Mouse (Mus musculus) E14TG2a.4 (cell line): Measurements from ENCODE around the gene Pdgfd.
"Not testable (repeated sequence)": the region's sequence is repeated elsewhere in the genome, so short reads cannot be mapped to it uniquely, and the experiment has no call there.

ENCODE experiments used
- H3K27me3 ChIP-seq: 2 replicates; pipeline ENCODE4 v1.6.1; 2014; ENCODE audit warnings: low read length, control low read depth; ENCODE audit not compliant: insufficient read depth
- H3K36me3 ChIP-seq: 2 replicates; pipeline ENCODE4 v1.6.1; 2014; ENCODE audit warnings: low read length, control low read depth; ENCODE audit not compliant: insufficient read depth
- H3K4me1 ChIP-seq: replicated peaks from 2 replicates; pipeline ENCODE4 v1.6.1; 2014; ENCODE audit warnings: low read depth, low read length, control low read depth
- H3K4me3 ChIP-seq: replicated peaks from 2 replicates; pipeline ENCODE4 v1.5.1; 2014; ENCODE audit warnings: mild to moderate bottlenecking, low read length
- H3K9me3 ChIP-seq: 2 replicates; pipeline ENCODE4 v1.6.1; 2014; ENCODE audit warnings: low read length, control low read depth
- CTCF ChIP-seq: conservative IDR thresholded peaks from 2 replicates; pipeline ENCODE4 v1.5.1; 2014; ENCODE audit warnings: low read length
- NANOG ChIP-seq: IDR thresholded peaks from 2 replicates; pipeline ENCODE4 v1.6.1; 2014; ENCODE audit warnings: borderline replicate concordance, low read length, mixed read lengths
- POU5F1 ChIP-seq: IDR thresholded peaks from 2 replicates; pipeline ENCODE4 v1.6.1; 2014; ENCODE audit warnings: low read length, borderline replicate concordance

The Pdgfd gene

DNA sequence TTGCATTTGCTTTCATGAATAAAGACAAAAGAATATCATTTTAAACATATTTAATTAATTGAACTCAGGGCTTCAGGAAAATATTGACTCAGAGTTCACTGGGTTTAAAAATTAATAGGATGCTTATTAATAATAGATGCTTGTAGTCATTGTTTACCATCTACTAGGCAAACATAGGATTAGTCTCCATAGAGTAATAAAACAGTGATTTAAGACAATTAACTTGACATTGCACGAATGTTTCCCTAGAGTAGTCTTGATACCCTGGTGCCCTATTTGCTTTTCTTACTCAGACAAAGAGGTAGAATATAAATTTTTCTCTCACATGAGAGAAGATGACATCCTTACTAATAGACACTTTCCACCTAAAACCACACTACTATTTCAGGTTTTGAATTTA, 49.1 kb downstream of the Pdgfd start:
- H3K36me3 ChIP-seq, result no peaks in the 10 kb centered on the region
- H3K9me3 ChIP-seq, result no peaks in the 10 kb centered on the region
- TF ChIP-seq NANOG (no peak), POU5F1 (no peak), CTCF (no peak)
- H3K4me1 ChIP-seq, result no peaks in the 10 kb centered on the region
- H3K27me3 ChIP-seq, result no peaks in the 10 kb centered on the region
- no peak overlapping the region for H3K4me3 ChIP-seq

- not testable (repeated sequence) for H3K36me3 ChIP-seq, H3K4me3 ChIP-seq, H3K9me3 ChIP-seq, H3K4me1 ChIP-seq, H3K27me3 ChIP-seq
Observed at GRCm38 (mm10) chr9:6235982-6236381, 67.6 kb downstream of the Pdgfd start.

DNA sequence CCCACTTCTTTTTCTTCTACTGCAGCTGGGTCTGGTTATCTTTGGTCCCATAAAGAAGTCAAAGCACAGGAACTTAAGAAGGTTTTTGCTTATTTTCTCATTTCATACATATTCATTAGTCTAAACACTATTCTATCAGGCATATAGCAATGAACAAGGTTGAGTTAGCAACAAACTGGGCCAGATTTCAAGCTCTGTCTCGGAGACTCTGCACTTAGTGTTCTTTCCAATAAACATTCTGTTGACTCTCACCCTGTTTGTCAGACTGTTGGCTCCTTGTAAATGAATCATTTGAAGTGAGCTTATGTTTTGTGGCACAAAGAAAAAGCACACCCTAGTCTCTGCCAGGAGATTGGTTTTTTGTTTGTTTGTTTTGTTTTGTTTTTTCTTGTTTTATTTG, 81.9 kb downstream of the Pdgfd start:
- TF ChIP-seq NANOG, result no peak
- TF ChIP-seq CTCF, result no peak
- no peak for TF ChIP-seq POU5F1
- Histone ChIP-seq H3K36me3 (no peaks in the 10 kb centered on the region), H3K27me3 (no peaks in the 10 kb centered on the region), H3K9me3 (no peaks in the 10 kb centered on the region), H3K4me3 (no peak overlapping the region), H3K4me1 (no peaks in the 10 kb centered on the region)

- H3K27me3 ChIP-seq, result no peaks in the 10 kb centered on the region
Observed at GRCm38 (mm10) chr9:6251990-6252389, 83.6 kb downstream of the Pdgfd start.

DNA sequence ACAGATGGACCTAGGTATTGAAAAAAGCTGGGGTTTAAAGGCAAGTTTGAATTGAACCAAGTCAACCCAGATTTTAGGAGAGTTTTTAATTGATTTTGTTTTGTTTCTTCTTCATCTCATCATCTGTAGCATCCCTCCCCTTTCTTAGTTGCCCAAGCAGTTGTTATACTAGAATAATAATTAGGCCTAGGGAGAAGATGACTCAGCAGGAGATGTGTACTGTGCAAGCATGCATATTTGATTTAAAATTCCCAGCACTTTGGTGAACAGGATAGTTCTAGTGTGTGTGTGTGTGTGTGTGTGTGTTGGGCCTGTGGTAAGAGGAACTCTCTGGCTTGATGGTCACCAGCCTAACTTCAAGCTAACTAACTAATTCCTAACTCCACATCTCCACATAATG, 88.7 kb downstream of the Pdgfd start:
- Histone ChIP-seq H3K4me3 (no peak overlapping the region), H3K27me3 (no peaks in the 10 kb centered on the region), H3K4me1 (no peaks in the 10 kb centered on the region), H3K36me3 (no peaks in the 10 kb centered on the region), H3K9me3 (no peaks in the 10 kb centered on the region)
- TF ChIP-seq CTCF (no peak), POU5F1 (no peak), NANOG (no peak)

More at GRCm38 (mm10) chr9:6251990-6252389, 83.6 kb downstream of the Pdgfd start:
- no peak overlapping the region for H3K4me3 ChIP-seq
- no peaks in the 10 kb centered on the region for H3K9me3 ChIP-seq
- H3K36me3 ChIP-seq, result no peaks in the 10 kb centered on the region
- TF ChIP-seq CTCF, result no peak
- no peak for TF ChIP-seq POU5F1
- TF ChIP-seq NANOG, result no peak
- H3K4me1 ChIP-seq, result no peaks in the 10 kb centered on the region

DNA sequence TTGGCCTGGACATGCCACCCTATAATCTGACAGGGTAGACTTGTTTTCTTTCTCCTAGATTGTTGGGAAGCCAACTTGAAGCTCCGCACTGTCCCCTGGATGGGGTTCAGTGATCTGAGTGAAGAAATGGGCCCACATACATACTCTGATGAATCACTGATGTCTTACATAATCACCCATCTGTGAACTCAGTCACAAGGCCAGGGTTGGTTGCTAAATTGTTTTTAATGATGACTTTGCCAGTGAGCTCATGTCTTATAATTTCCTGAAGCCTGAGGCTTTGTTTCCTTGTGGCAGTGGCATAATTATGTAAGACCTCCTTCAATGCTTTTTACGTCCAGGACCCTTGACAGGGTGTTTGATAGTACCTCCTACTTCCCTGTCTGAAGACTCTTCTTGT, 96.4 kb downstream of the Pdgfd start:
- Histone ChIP-seq H3K9me3 (no peaks in the 10 kb centered on the region), H3K36me3 (no peaks in the 10 kb centered on the region), H3K4me1 (no peaks in the 10 kb centered on the region), H3K27me3 (no peaks in the 10 kb centered on the region), H3K4me3 (no peak overlapping the region)
- TF ChIP-seq NANOG, result no peak
- no peak for TF ChIP-seq CTCF
- TF ChIP-seq POU5F1, result no peak

DNA sequence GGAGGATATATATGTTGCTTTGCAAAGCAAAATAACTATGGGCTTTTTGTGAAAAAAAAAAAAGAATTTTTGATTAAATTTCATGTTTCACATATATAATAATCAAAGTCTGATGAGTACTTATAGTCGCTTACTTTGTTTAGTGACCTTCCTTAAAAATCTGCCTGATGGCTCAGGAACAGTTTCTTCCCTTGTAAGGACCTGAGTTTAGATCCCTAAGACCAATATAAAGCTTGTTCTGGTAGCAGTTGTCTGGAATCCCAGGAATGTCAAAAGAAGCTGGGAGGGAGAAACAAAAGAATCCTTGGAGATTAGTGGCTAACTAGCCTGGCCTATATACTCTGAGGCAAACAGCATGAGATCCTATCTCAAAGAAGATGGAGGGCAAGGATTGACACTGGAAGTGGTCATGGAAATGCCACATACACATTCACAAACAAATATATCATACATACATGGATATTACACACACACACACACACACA, 101.5 kb downstream of the Pdgfd start, which contains the start of gene Ddi1:
Ddi1 (minus strand) TSS at position 51 of the 485 bp plus-strand sequence.
- H3K4me1 ChIP-seq, result no peaks in the 10 kb centered on the region
- H3K9me3 ChIP-seq, result no peaks in the 10 kb centered on the region
- TF ChIP-seq NANOG, result no peak
- no peak for TF ChIP-seq CTCF
- no peak for TF ChIP-seq POU5F1
- no peaks in the 10 kb centered on the region for H3K27me3 ChIP-seq
- H3K4me3 ChIP-seq, result no peak within 1 kb of the TSS
- H3K36me3 ChIP-seq, result no peaks in the 10 kb centered on the region

DNA sequence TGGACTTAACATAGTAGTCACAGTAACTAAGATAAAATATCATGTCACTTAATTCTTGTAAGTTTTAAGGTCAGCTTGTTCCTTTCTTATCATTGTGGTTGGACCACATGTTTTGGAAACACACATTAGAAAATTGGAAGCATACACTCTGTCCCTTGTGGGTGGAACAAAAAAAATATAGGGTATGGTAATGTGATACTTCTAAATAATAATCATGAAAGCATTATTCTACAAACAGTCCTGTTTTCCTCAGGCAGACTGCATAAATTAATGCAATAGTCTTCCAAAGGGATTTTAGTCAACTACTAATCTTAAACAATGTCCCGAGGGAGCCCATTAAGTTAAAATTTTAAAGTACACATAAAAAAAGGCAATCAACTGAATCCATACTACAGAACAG, 108.0 kb downstream of the Pdgfd start:
- Histone ChIP-seq H3K4me3 (no peak overlapping the region), H3K36me3 (no peaks in the 10 kb centered on the region), H3K9me3 (no peaks in the 10 kb centered on the region), H3K4me1 (no peaks in the 10 kb centered on the region), H3K27me3 (no peaks in the 10 kb centered on the region)
- TF ChIP-seq POU5F1 (no peak), NANOG (no peak), CTCF (no peak)

GRCm38 (mm10) chr9:6277526-6277925, 109.1 kb downstream of the Pdgfd start:
- H3K4me3 ChIP-seq, result no peak overlapping the region
- no peaks in the 10 kb centered on the region for H3K4me1 ChIP-seq
- no peaks in the 10 kb centered on the region for H3K27me3 ChIP-seq
- H3K9me3 ChIP-seq, result no peaks in the 10 kb centered on the region
- no peaks in the 10 kb centered on the region for H3K36me3 ChIP-seq
- TF ChIP-seq NANOG (no peak), CTCF (no peak)

GRCm38 (mm10) chr9:6286770-6287169, 118.4 kb downstream of the Pdgfd start:
- Histone ChIP-seq H3K9me3 (no peaks in the 10 kb centered on the region), H3K27me3 (no peaks in the 10 kb centered on the region), H3K4me3 (no peak overlapping the region), H3K36me3 (no peaks in the 10 kb centered on the region), H3K4me1 (peaks cover 21% of the 10 kb centered on the region)
- peak; percentile 36; the same call in 1 of the 2 replicates for TF ChIP-seq NANOG
- TF ChIP-seq CTCF, result no peak
